Mouse (Mus musculus) embryonic facial prominence, embryonic 15.5 days (tissue): Measurements from ENCODE around the gene Opcml. TPM values are rescaled to one million over a fixed set of nuclear protein-coding genes. Genes with fewer than 3 reads are reported as not detected.

ENCODE experiments used
- ATAC-seq: fragments of 200-750 bp; cut with Nextera tagmentation; 2 replicates; pipeline ENCODE4 v1.8.0; 2017; ENCODE audit warnings: low read depth, moderate TSS enrichment; ENCODE audit not compliant: insufficient number of reproducible peaks, low FRiP score, low TSS enrichment
- H3K27ac ChIP-seq: fragments of 300-500 bp; sonication (generic); replicated peaks from 2 replicates; pipeline ENCODE4 v1.5.1; 2015; ENCODE audit warnings: mild to moderate bottlenecking, inconsistent platforms
- H3K27me3 ChIP-seq: fragments of 300-500 bp; sonication (generic); 2 replicates; pipeline ENCODE4 v1.6.1; 2015; ENCODE audit warnings: inconsistent platforms
- H3K36me3 ChIP-seq: fragments of 300-500 bp; sonication (generic); 2 replicates; pipeline ENCODE4 v1.6.1; 2015; ENCODE audit warnings: mild to moderate bottlenecking, inconsistent platforms
- H3K4me1 ChIP-seq: fragments of 300-500 bp; sonication (generic); 2 replicates; pipeline ENCODE4 v1.6.1; 2015; ENCODE audit warnings: inconsistent platforms
- H3K4me2 ChIP-seq: fragments of 300-500 bp; sonication (generic); replicated peaks from 2 replicates; pipeline ENCODE4 v1.6.1; 2015; ENCODE audit warnings: mild to moderate bottlenecking, inconsistent platforms
- H3K4me3 ChIP-seq: fragments of 300-500 bp; sonication (generic); replicated peaks from 2 replicates; pipeline ENCODE4 v1.5.1; 2015; ENCODE audit warnings: mild to moderate bottlenecking, inconsistent platforms
- H3K9ac ChIP-seq: fragments of 300-500 bp; sonication (generic); 2 replicates; pipeline ENCODE4 v1.6.1; 2015; ENCODE audit warnings: inconsistent platforms
- H3K9me3 ChIP-seq: fragments of 300-500 bp; sonication (generic); replicated peaks from 2 replicates; pipeline ENCODE4 v1.6.1; 2016; ENCODE audit warnings: inconsistent platforms
- WGBS: fragments of 180-500 bp; shearing (Covaris S2); methylation state at CpG from one replicate; pipeline ENCODE4 v1.1.7; 2015; 5-methylcytosine and 5-hydroxymethylcytosine counted together
- polyA plus RNA-seq: library from polyadenylated mRNA; unstranded; fragments of >200 nt; fragmentation: Nextera tagmentation; extraction: Ambion mirVana; gene quantifications from 2 replicates; pipeline ENCODE4 v1.2.1, GENCODE M21; 2015

The Opcml gene
- polyA plus RNA-seq, 1 experiment from 2014 or later: 5.7 TPM

GRCm38 (mm10) chr9:28011483-28011882 is 220.9 kb downstream of the Opcml start:
- Histone ChIP-seq H3K9me3 (0 out of 2 replicates have a peak, but pooled peaks cover 1% of the 10 kb centered on the region), H3K36me3 (no peaks in the 10 kb centered on the region), H3K9ac (no peak overlapping the region), H3K27ac (no peak overlapping the region), H3K4me1 (no peaks in the 10 kb centered on the region), H3K4me2 (no peak overlapping the region), H3K4me3 (no peak overlapping the region), H3K27me3 (no peaks in the 10 kb centered on the region)
- ATAC-seq: no peak
- 30% methylated on average over 8 of the region's 8 CpGs for WGBS

- ATAC-seq: no peak
- Histone ChIP-seq H3K9ac (no peak overlapping the region), H3K9me3 (no peaks in the 10 kb centered on the region), H3K4me1 (no peaks in the 10 kb centered on the region), H3K4me3 (no peak overlapping the region), H3K4me2 (no peak overlapping the region), H3K27ac (no peak overlapping the region), H3K27me3 (no peaks in the 10 kb centered on the region), H3K36me3 (no peaks in the 10 kb centered on the region)
- 61% methylated on average over 7 of the region's 7 CpGs for whole genome bisulfite sequencing
These were observed 222.1 kb downstream of the Opcml start for GRCm38 (mm10) chr9:28012664-28013063.

GRCm38 (mm10) chr9:28013192-28013591 is 222.6 kb downstream of the Opcml start:
- Histone ChIP-seq H3K4me3 (no peak overlapping the region), H3K27ac (no peak overlapping the region), H3K36me3 (no peaks in the 10 kb centered on the region), H3K9ac (no peak overlapping the region), H3K4me1 (no peaks in the 10 kb centered on the region), H3K9me3 (no peaks in the 10 kb centered on the region), H3K27me3 (no peaks in the 10 kb centered on the region), H3K4me2 (no peak overlapping the region)
- 41% methylated on average over 3 of the region's 3 CpGs for WGBS
- ATAC-seq: no peak

GRCm38 (mm10) chr9:28028156-28028555 is 237.6 kb downstream of the Opcml start:
- no peaks in the 10 kb centered on the region for H3K9me3 ChIP-seq
- 44% methylated on average over 5 of the region's 5 CpGs for WGBS

GRCm38 (mm10) chr9:28028788-28029393 is 238.3 kb downstream of the Opcml start:
- 23% methylated on average over 7 of the region's 7 CpGs for WGBS
- Histone ChIP-seq H3K27me3 (no peaks in the 10 kb centered on the region; the same call in none of the 2 replicates), H3K27ac (no peak overlapping the region), H3K9ac (no peak overlapping the region), H3K36me3 (no peaks in the 10 kb centered on the region), H3K4me1 (peaks cover 8% of the 10 kb centered on the region; the same call in 1 of the 2 replicates), H3K4me3 (no peak overlapping the region), H3K4me2 (no peak overlapping the region), H3K9me3 (no peaks in the 10 kb centered on the region)
- no peak for ATAC-seq

More at GRCm38 (mm10) chr9:28028156-28028555, 237.6 kb downstream of the Opcml start:
- no peak overlapping the region for H3K4me2 ChIP-seq
- H3K36me3 ChIP-seq: no peaks in the 10 kb centered on the region
- H3K4me3 ChIP-seq: no peak overlapping the region
- no peaks in the 10 kb centered on the region; the same call in 1 of the 2 replicates for H3K27me3 ChIP-seq
- no peak overlapping the region for H3K9ac ChIP-seq
- H3K4me1 ChIP-seq: peaks cover 8% of the 10 kb centered on the region; the same call in 1 of the 2 replicates
- no peak overlapping the region for H3K27ac ChIP-seq
- ATAC-seq: no peak

- no peak overlapping the region for H3K27ac ChIP-seq
- WGBS: 85% methylated on average over 2 of the region's 2 CpGs
- no peak overlapping the region for H3K4me3 ChIP-seq
- H3K4me1 ChIP-seq: no peaks in the 10 kb centered on the region
- no peak overlapping the region for H3K4me2 ChIP-seq
- H3K36me3 ChIP-seq: no peaks in the 10 kb centered on the region
- H3K9ac ChIP-seq: no peak overlapping the region
- H3K9me3 ChIP-seq: no peaks in the 10 kb centered on the region
- no peaks in the 10 kb centered on the region for H3K27me3 ChIP-seq
- ATAC-seq: no peak
These were observed 258.6 kb downstream of the Opcml start for GRCm38 (mm10) chr9:28049157-28049556.

GRCm38 (mm10) chr9:28057171-28057845 is 266.7 kb downstream of the Opcml start:
- H3K27me3 ChIP-seq: no peaks in the 10 kb centered on the region
- ATAC-seq: no peak
- H3K4me1 ChIP-seq: no peaks in the 10 kb centered on the region
- no peak overlapping the region for H3K27ac ChIP-seq
- H3K9ac ChIP-seq: no peak overlapping the region
- no peaks in the 10 kb centered on the region for H3K9me3 ChIP-seq
- no peak overlapping the region for H3K4me3 ChIP-seq
- 38% methylated on average over 2 of the region's 2 CpGs for WGBS
- H3K36me3 ChIP-seq: no peaks in the 10 kb centered on the region
- no peak overlapping the region for H3K4me2 ChIP-seq

- H3K9me3 ChIP-seq: no peaks in the 10 kb centered on the region
- no peaks in the 10 kb centered on the region for H3K4me1 ChIP-seq
- no peak overlapping the region for H3K4me3 ChIP-seq
- ATAC-seq: no peak
- no peak overlapping the region for H3K27ac ChIP-seq
- no peaks in the 10 kb centered on the region for H3K27me3 ChIP-seq
- H3K36me3 ChIP-seq: no peaks in the 10 kb centered on the region
- no peak overlapping the region for H3K4me2 ChIP-seq
- no peak overlapping the region for H3K9ac ChIP-seq
These were observed 274.6 kb downstream of the Opcml start for GRCm38 (mm10) chr9:28065126-28065525.

GRCm38 (mm10) chr9:28080694-28081093 is 290.1 kb downstream of the Opcml start:
- Histone ChIP-seq H3K27ac (no peak overlapping the region), H3K9ac (no peak overlapping the region), H3K9me3 (no peaks in the 10 kb centered on the region), H3K36me3 (no peaks in the 10 kb centered on the region), H3K4me3 (no peak overlapping the region), H3K4me1 (no peaks in the 10 kb centered on the region), H3K27me3 (no peaks in the 10 kb centered on the region), H3K4me2 (no peak overlapping the region)
- WGBS: 43% methylated on average over 4 of the region's 4 CpGs
- ATAC-seq: no peak

- Histone ChIP-seq H3K4me1 (no peaks in the 10 kb centered on the region), H3K9me3 (no peaks in the 10 kb centered on the region), H3K36me3 (no peaks in the 10 kb centered on the region), H3K4me2 (no peak overlapping the region), H3K4me3 (no peak overlapping the region), H3K9ac (no peak overlapping the region), H3K27ac (no peak overlapping the region), H3K27me3 (no peaks in the 10 kb centered on the region)
- no peak for ATAC-seq
- WGBS: 87% methylated on average over 3 of the region's 3 CpGs
These were observed 293.2 kb downstream of the Opcml start for GRCm38 (mm10) chr9:28083754-28084153.

- Histone ChIP-seq H3K4me3 (no peak overlapping the region), H3K4me1 (no peaks in the 10 kb centered on the region), H3K9me3 (no peaks in the 10 kb centered on the region), H3K36me3 (no peaks in the 10 kb centered on the region), H3K4me2 (no peak overlapping the region), H3K27me3 (no peaks in the 10 kb centered on the region), H3K9ac (no peak overlapping the region), H3K27ac (no peak overlapping the region)
- ATAC-seq: no peak
- 24% methylated on average over 2 of the region's 2 CpGs for WGBS
These were observed 293.7 kb downstream of the Opcml start for GRCm38 (mm10) chr9:28084273-28084726.

GRCm38 (mm10) chr9:28091395-28091794 is 300.8 kb downstream of the Opcml start:
- Histone ChIP-seq H3K36me3 (no peaks in the 10 kb centered on the region), H3K9me3 (no peaks in the 10 kb centered on the region), H3K4me1 (no peaks in the 10 kb centered on the region), H3K4me3 (no peak overlapping the region), H3K4me2 (no peak overlapping the region), H3K9ac (no peak overlapping the region), H3K27ac (no peak overlapping the region), H3K27me3 (no peaks in the 10 kb centered on the region)
- WGBS: 39% methylated on average over 1 of the region's 1 CpGs
- ATAC-seq: no peak
